Comparison of ENCODE assay signal across 8 mouse cellular contexts in genomic region chr11:98203351-98203911, GRCm38 (mm10). TPM values are rescaled to one million over a fixed set of nuclear protein-coding genes. Genes with fewer than 3 reads are reported as not detected.
DNase-seq lines count a peak whose midpoint lies in the region; ATAC-seq and TF ChIP-seq lines count a peak whose summit lies in the region.

No protein-coding gene starts in this region.

- TF ChIP-seq RAD21 in CH12.LX (IDR thresholded peaks at IDR 0.05; ENCODE audit: low read depth, low read length), result no peak

- dilution Hi-C loops in CH12.LX (cut with MboI; ENCODE audit: extremely low pct_ligation_motif_present, extremely low pct_unique_long_range_greater_than_20kb, low sequenced_read_pairs), result no loop called here

- H3K27ac ChIP-seq in heart, embryonic 11.5 days (ENCODE audit: low read depth, low read length), result peak overlapping the region; percentile 100
- H3K27ac ChIP-seq in CH12.LX (ENCODE audit: insufficient read depth, low read depth), result peak overlapping the region; percentile 26; the same call in 1 of the 2 replicates
- peak overlapping the region; percentile 100 for H3K27ac ChIP-seq in heart, embryonic 16.5 days (ENCODE audit: low read length)
- peak overlapping the region; percentile 100 for H3K27ac ChIP-seq in limb, embryonic 11.5 days (replicated peaks; ENCODE audit: low read depth, low read length)
- H3K27ac ChIP-seq in neural tube, embryonic 12.5 days, result peak overlapping the region; percentile 98

- TF ChIP-seq POLR2A in CH12.LX (IDR thresholded peaks at IDR 0.05; ENCODE audit: low read depth, low read length), result no peak

- H3K79me2 ChIP-seq in CH12.LX (replicated peaks; ENCODE audit: control insufficient read depth, extremely low read depth, insufficient read depth, poor library complexity, severe bottlenecking), result peaks cover 44% of the 10 kb centered on the region

- DNase-seq in heart, postnatal 25 days (ENCODE audit: low spot score), result no peak
- no peak for DNase-seq in CH12.LX (ENCODE audit: extremely low read depth)
- DNase-seq in cerebellum, postnatal 36 days, result peak; percentile 38 to 46
- DNase-seq in limb, embryonic 11.5 days (ENCODE audit: low spot score), result no peak
- no peak for DNase-seq in adrenal gland, postnatal 10 days

- TF ChIP-seq CTCF in CH12.LX (conservative IDR thresholded peaks at IDR 0.05 in 1 of 2, IDR thresholded peaks at IDR 0.05 in 1 of 2; ENCODE audit: low read depth in 2 of 2, low read length in 2 of 2), result no peak

- H3K4me2 ChIP-seq in heart, embryonic 11.5 days, result peak overlapping the region; percentile 73
- H3K4me2 ChIP-seq in CH12.LX (ENCODE audit: insufficient read depth, low read depth, poor library complexity, severe bottlenecking), result peak overlapping the region; percentile 48; the same call in 1 of the 2 replicates
- peak overlapping the region; percentile 86 for H3K4me2 ChIP-seq in heart, embryonic 16.5 days (ENCODE audit: low read depth, low read length)
- peak overlapping the region; percentile 83 for H3K4me2 ChIP-seq in limb, embryonic 11.5 days (ENCODE audit: low read depth, severe bottlenecking)
- H3K4me2 ChIP-seq in neural tube, embryonic 12.5 days (replicated peaks), result peak overlapping the region; percentile 85

- peak overlapping the region; percentile 100 for H3K9ac ChIP-seq in heart, embryonic 11.5 days (ENCODE audit: low read depth, low read length)
- peak overlapping the region; percentile 88 for H3K9ac ChIP-seq in CH12.LX (ENCODE audit: insufficient read depth, low read depth)
- H3K9ac ChIP-seq in heart, embryonic 16.5 days (ENCODE audit: low read length), result peak overlapping the region; percentile 100
- H3K9ac ChIP-seq in limb, embryonic 11.5 days (ENCODE audit: low read length), result peak overlapping the region; percentile 98
- H3K9ac ChIP-seq in neural tube, embryonic 12.5 days, result peak overlapping the region; percentile 98

- intact Hi-C loops in heart, postnatal 25 days (cut with DNase I), result no loop called here

- no peaks in the 10 kb centered on the region for H3K27me3 ChIP-seq in heart, embryonic 11.5 days (ENCODE audit: control insufficient read depth, insufficient read depth, low read length)
- H3K27me3 ChIP-seq in CH12.LX (replicated peaks), result no peaks in the 10 kb centered on the region
- H3K27me3 ChIP-seq in heart, embryonic 16.5 days (ENCODE audit: control insufficient read depth, insufficient read depth, low read length), result no peaks in the 10 kb centered on the region
- H3K27me3 ChIP-seq in limb, embryonic 11.5 days (ENCODE audit: control insufficient read depth, insufficient read depth, low read length), result no peaks in the 10 kb centered on the region
- H3K27me3 ChIP-seq in neural tube, embryonic 12.5 days (replicated peaks), result no peaks in the 10 kb centered on the region

- H3K4me3 ChIP-seq in heart, embryonic 11.5 days (ENCODE audit: low read depth, low read length), result peak overlapping the region; percentile 95
- H3K4me3 ChIP-seq in CH12.LX (replicated peaks in 1 of 3; ENCODE audit: low read depth in 2 of 3, low read length in 2 of 3, poor library complexity in 1 of 3), result peak overlapping the region; percentile 75 to 88 (median 86)
- H3K4me3 ChIP-seq in heart, embryonic 16.5 days (ENCODE audit: low read length), result peak overlapping the region; percentile 99
- H3K4me3 ChIP-seq in limb, embryonic 11.5 days (ENCODE audit: low read depth, low read length), result peak overlapping the region; percentile 90
- H3K4me3 ChIP-seq in neural tube, embryonic 12.5 days, result peak overlapping the region; percentile 87

- WGBS in heart, embryonic 11.5 days (ENCODE audit: insufficient replicate concordance), result under 1% methylated on average over 37 of the region's 37 CpGs
- under 1% methylated on average over 37 of the region's 37 CpGs for WGBS in heart, embryonic 16.5 days
- WGBS in limb, embryonic 11.5 days, result under 1% methylated on average over 37 of the region's 37 CpGs
- WGBS in neural tube, embryonic 12.5 days, result under 1% methylated on average over 37 of the region's 37 CpGs

- ATAC-seq in heart, embryonic 11.5 days (replicated peaks; ENCODE audit: insufficient number of reproducible peaks, low FRiP score, low TSS enrichment), result peak; percentile 43; the same call in 1 of the 2 replicates
- ATAC-seq in heart, embryonic 16.5 days (replicated peaks; ENCODE audit: extremely low read depth, insufficient read depth, low FRiP score), result peak; percentile 24
- ATAC-seq in limb, embryonic 11.5 days (ENCODE audit: insufficient number of reproducible peaks, low FRiP score, low TSS enrichment, low read depth), result peak; percentile 37; the same call in 1 of the 2 replicates
- peak; percentile 54 for ATAC-seq in neural tube, embryonic 12.5 days (ENCODE audit: low FRiP score, low read depth)

- in situ Hi-C loops in CH12.LX (cut with MboI; ENCODE audit: low pct_ligation_motif_present, low pct_unique_long_range_greater_than_20kb, low sequenced_read_pairs), result no loop called here

- no peak for TF ChIP-seq EP300 in CH12.LX (IDR thresholded peaks at IDR 0.05; ENCODE audit: low read length)

- H3K4me1 ChIP-seq in heart, embryonic 11.5 days (ENCODE audit: control insufficient read depth, insufficient read depth, low read length), result peaks cover 6% of the 10 kb centered on the region; the same call in 1 of the 2 replicates
- peaks cover 0 to 36% of the 10 kb centered on the region in 2 experiments; a peak in 2 of 4 replicates for H3K4me1 ChIP-seq in CH12.LX (ENCODE audit: control insufficient read depth in 1 of 2, insufficient read depth in 2 of 2)
- H3K4me1 ChIP-seq in heart, embryonic 16.5 days (ENCODE audit: control insufficient read depth, insufficient read depth, low read length), result peaks cover 11% of the 10 kb centered on the region
- H3K4me1 ChIP-seq in limb, embryonic 11.5 days (ENCODE audit: control insufficient read depth, insufficient read depth, low read length), result 0 out of 2 replicates have a peak, but pooled peaks cover 2% of the 10 kb centered on the region
- H3K4me1 ChIP-seq in neural tube, embryonic 12.5 days, result peaks cover 11% of the 10 kb centered on the region

- H3K36me3 ChIP-seq in heart, embryonic 11.5 days (ENCODE audit: control insufficient read depth, insufficient read depth, low read length), result no peaks in the 10 kb centered on the region; the same call in 1 of the 2 replicates
- peaks cover under 1 to 14% of the 10 kb centered on the region in 2 experiments for H3K36me3 ChIP-seq in CH12.LX (replicated peaks in 1 of 2; ENCODE audit: control insufficient read depth in 1 of 2, insufficient read depth in 1 of 2, low read length in 1 of 2)
- H3K36me3 ChIP-seq in heart, embryonic 16.5 days (ENCODE audit: control insufficient read depth, insufficient read depth), result peaks cover under 1% of the 10 kb centered on the region; the same call in 1 of the 2 replicates
- no peaks in the 10 kb centered on the region; the same call in 1 of the 2 replicates for H3K36me3 ChIP-seq in limb, embryonic 11.5 days (ENCODE audit: control insufficient read depth, insufficient read depth, low read length)
- H3K36me3 ChIP-seq in neural tube, embryonic 12.5 days, result peaks cover 8% of the 10 kb centered on the region; the same call in 1 of the 2 replicates

- H3K9me3 ChIP-seq in heart, embryonic 11.5 days (replicated peaks; ENCODE audit: control insufficient read depth, low read length), result no peaks in the 10 kb centered on the region
- H3K9me3 ChIP-seq in CH12.LX (replicated peaks; ENCODE audit: low read length), result no peaks in the 10 kb centered on the region
- no peaks in the 10 kb centered on the region for H3K9me3 ChIP-seq in heart, embryonic 16.5 days (replicated peaks; ENCODE audit: control insufficient read depth, low read length)
- no peaks in the 10 kb centered on the region for H3K9me3 ChIP-seq in limb, embryonic 11.5 days (ENCODE audit: control insufficient read depth, low read length)
- no peaks in the 10 kb centered on the region for H3K9me3 ChIP-seq in neural tube, embryonic 12.5 days

TF ChIP-seq in CH12.LX, 34 proteins besides CTCF, POLR2A, EP300 and RAD21 (continues in another document):
- TF ChIP-seq CHD1 (IDR thresholded peaks at IDR 0.05; ENCODE audit: low read depth, low read length), result peak; percentile 95
- no peak for TF ChIP-seq SMC3 (IDR thresholded peaks at IDR 0.05; ENCODE audit: low read depth, low read length)
- TF ChIP-seq SIN3A (IDR thresholded peaks at IDR 0.05; ENCODE audit: low read length), result peak; percentile 74

RNA-seq across cellular contexts. Expression of gene Cdk12, which starts 0.6 kb away (rescaled TPM):
- polyA plus RNA-seq in heart, embryonic 11.5 days (2014; fragmentation: Nextera tagmentation; extraction: Ambion mirVana), result 8.3 and 11.4 TPM in 2 replicates
- total RNA-seq in heart, postnatal 25 days (2021), result 10 to 100 TPM; 20.7 to 23.0 TPM
- total RNA-seq in CH12.LX (2012; rRNA removed) (29.6 and 38.2 TPM in 2 replicates), CH12.LX (2014; rRNA removed) (26.1 and 27.8 TPM in 2 replicates)
- 39.1 and 44.1 TPM in 2 replicates for polyA plus RNA-seq in CH12.LX (2012; ENCODE audit: insufficient read length, low read depth)
- 6.2 and 6.4 TPM in 2 replicates for polyA plus RNA-seq in heart, embryonic 16.5 days (2015; fragmentation: Nextera tagmentation; extraction: Ambion mirVana)
- 14.6 and 17.4 TPM in 2 replicates for polyA plus RNA-seq in limb, embryonic 11.5 days (2014; fragmentation: Nextera tagmentation; extraction: Ambion mirVana)
- polyA plus RNA-seq in neural tube, embryonic 12.5 days (2016; fragmentation: Nextera tagmentation; extraction: Ambion mirVana), result 13.5 and 13.6 TPM in 2 replicates
- total RNA-seq in adrenal gland, postnatal 10 days (2021), result 10 to 100 TPM; 38.5 to 41.9 TPM

RNA-seq across cellular contexts. Expression of gene Med1, which starts 10.3 kb away (rescaled TPM):
- polyA plus RNA-seq in heart, embryonic 11.5 days (2014; fragmentation: Nextera tagmentation; extraction: Ambion mirVana), result 40.7 and 46.9 TPM in 2 replicates
- 10 to 100 TPM; 40.0 to 40.6 TPM for total RNA-seq in heart, postnatal 25 days (2021)
- total RNA-seq in CH12.LX (2012; rRNA removed) (28.8 and 40.8 TPM in 2 replicates), CH12.LX (2014; rRNA removed) (51.4 and 52.0 TPM in 2 replicates)
- polyA plus RNA-seq in CH12.LX (2012; ENCODE audit: insufficient read length, low read depth), result 54.7 and 58.9 TPM in 2 replicates
- 45.7 and 49.2 TPM in 2 replicates for polyA plus RNA-seq in heart, embryonic 16.5 days (2015; fragmentation: Nextera tagmentation; extraction: Ambion mirVana)
- 75.2 and 87.8 TPM in 2 replicates for polyA plus RNA-seq in limb, embryonic 11.5 days (2014; fragmentation: Nextera tagmentation; extraction: Ambion mirVana)
- polyA plus RNA-seq in neural tube, embryonic 12.5 days (2016; fragmentation: Nextera tagmentation; extraction: Ambion mirVana), result 62.9 and 74.0 TPM in 2 replicates
- total RNA-seq in adrenal gland, postnatal 10 days (2021), result 10 to 100 TPM; 45.3 to 59.4 TPM

RNA-seq across cellular contexts. Expression of gene Fbxl20, which starts 53.2 kb away (rescaled TPM):
- 12.9 and 15.5 TPM in 2 replicates for polyA plus RNA-seq in heart, embryonic 11.5 days (2014; fragmentation: Nextera tagmentation; extraction: Ambion mirVana)
- 10 to 100 TPM; 21.4 to 23.1 TPM for total RNA-seq in heart, postnatal 25 days (2021)
- 4.4 and 7.9 TPM in 2 replicates for total RNA-seq in CH12.LX (2012; rRNA removed)
- total RNA-seq in CH12.LX (2014; rRNA removed), result 4.8 and 6.4 TPM in 2 replicates
- polyA plus RNA-seq in CH12.LX (2012; ENCODE audit: insufficient read length, low read depth), result 7.4 and 9.0 TPM in 2 replicates
- 14.9 and 15.9 TPM in 2 replicates for polyA plus RNA-seq in heart, embryonic 16.5 days (2015; fragmentation: Nextera tagmentation; extraction: Ambion mirVana)
- polyA plus RNA-seq in limb, embryonic 11.5 days (2014; fragmentation: Nextera tagmentation; extraction: Ambion mirVana), result 17.6 and 20.6 TPM in 2 replicates
- polyA plus RNA-seq in neural tube, embryonic 12.5 days (2016; fragmentation: Nextera tagmentation; extraction: Ambion mirVana), result 33.1 and 40.7 TPM in 2 replicates
- total RNA-seq in adrenal gland, postnatal 10 days (2021), result 10 to 100 TPM; 29.5 to 33.0 TPM

Comparison
In these comparisons a context has a peak if more than half of its experiments do, and no peak if none do; other contexts are left out.
1. H3K27ac ChIP-seq: peak in every context shown above with its lines; median percentile 100 in heart, embryonic 11.5 days; 100 in heart, embryonic 16.5 days; 100 in limb, embryonic 11.5 days; 98 in neural tube, embryonic 12.5 days; 26 in CH12.LX.
2. DNase-seq: peak in cerebellum, postnatal 36 days (2 of 2); none in heart, postnatal 25 days (single experiment), CH12.LX (single experiment), limb, embryonic 11.5 days (single experiment) and adrenal gland, postnatal 10 days (single experiment).
3. Peak in every context shown above with its lines, with median percentiles within 50 percentile points of each other: ATAC-seq, H3K4me2 ChIP-seq, H3K4me3 ChIP-seq and H3K9ac ChIP-seq.